Mouse (Mus musculus) lung, postnatal 4 days (tissue): Measurements from ENCODE around the gene Mrps25.

Source experiments
- DNase-seq, 2 experiments: peaks; one replicate each; pipeline ENCODE4 v3.0.0; 2021

Mrps25 gene

GRCm38 (mm10) chr6:92183621-92184131, at the start of gene Mrps25:
TSS of gene Mrps25 (minus strand) at chr6:92184033.
- DNase-seq, result peak; percentile 74

DNA sequence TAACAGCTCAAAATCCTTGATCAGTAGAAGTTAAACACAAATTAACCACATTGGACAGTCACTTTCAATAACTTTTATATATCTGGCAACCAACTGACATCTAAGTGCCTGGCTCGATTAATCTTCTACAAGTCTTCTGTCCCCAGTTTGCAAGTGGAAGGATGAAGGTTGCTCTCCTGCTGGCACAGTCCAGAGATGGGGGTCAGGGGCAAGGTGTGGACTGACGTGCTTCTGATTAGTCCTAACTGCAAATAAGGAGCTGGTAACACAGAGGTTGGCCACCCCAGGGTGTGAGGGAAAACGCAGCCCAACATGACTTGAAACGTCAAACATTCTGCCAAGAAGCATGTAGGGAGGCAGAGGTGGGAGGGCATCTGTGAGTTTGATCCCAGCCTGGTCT, 47.9 kb upstream of the Mrps25 start:
- DNase-seq, result no peak

DNA sequence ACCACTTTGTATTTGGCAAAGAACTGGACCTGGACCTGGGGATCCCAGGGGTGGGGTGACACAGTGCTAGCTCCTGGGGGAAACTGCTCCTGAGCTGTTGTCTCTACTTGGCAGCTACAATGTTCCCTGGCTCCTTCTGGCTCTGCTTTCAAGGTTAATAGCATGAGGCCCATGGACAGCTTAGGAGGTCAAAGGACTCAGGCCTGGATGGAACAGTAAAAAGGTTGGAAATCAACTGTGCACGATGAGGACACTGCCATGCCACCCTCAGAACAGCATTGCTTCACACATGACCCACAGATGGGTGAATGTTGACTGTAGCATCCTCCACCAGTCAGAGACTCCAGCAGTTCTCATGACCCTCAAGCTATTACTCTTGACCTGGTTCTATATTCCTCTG, 47.5 kb upstream of the Mrps25 start:
- no peak for DNase-seq

DNA sequence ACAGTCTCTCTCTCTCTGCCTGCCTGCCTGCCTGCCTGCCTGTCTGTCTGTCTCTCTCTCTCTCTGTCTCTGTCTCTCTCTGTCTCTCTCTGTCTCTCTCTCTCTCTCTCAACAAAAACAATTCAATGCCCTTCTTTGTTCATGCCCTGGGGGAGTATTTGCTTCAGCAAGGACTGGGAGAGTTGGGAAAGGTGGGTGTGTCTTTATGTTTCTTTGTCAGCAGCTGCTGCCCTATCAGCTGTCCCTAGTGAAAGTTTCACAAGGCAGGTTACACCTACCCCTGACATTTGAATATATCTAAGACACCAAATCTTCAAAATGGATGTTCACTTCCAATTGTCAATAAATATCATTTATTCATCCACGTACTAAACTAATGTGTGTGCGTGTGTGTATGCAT, 45.8 kb upstream of the Mrps25 start:
- DNase-seq, result no peak

GRCm38 (mm10) chr6:92229103-92229502, 45.3 kb upstream of the Mrps25 start:
- DNase-seq, result no peak

DNA sequence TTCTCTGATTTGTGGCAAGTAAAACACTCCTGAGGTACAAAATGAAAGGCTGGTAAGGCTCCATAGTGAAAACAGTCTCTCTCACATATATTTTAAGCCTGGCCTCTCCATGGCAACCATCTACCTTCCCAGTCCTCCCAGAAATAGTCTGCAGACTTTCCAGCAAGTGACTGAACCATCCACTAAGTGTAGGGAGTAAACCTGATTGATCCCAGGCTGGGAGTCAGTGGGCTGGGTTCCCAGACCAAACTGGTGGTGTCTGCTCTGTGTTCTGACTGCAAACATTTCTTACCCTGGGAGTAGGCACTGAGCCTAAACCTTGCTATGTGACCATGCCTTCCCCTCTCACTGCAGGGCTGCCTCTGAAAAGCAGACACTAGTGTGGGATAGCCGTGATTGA, 41.1 kb upstream of the Mrps25 start:
- DNase-seq, result no peak

- no peak for DNase-seq
These were observed 38.2 kb upstream of the Mrps25 start for GRCm38 (mm10) chr6:92222021-92222420.

DNA sequence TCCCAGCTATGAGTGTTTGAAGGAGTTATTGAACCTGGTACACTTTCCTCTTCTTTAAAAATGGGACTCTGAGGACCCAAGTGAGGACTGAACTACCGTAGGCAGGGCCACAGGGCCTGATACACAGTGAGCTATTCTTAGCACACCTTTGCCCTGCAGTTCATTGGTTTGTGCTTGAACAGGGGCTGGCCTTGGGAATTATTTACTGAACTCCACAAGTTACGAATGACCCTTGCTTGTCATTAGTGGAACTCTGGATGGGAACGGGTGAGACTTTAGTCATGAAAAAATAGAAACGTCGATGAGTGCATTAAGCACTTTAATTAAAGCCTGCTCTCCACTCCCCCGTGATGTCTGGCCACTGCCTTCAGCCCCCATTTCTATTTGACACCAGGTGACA, 37.8 kb upstream of the Mrps25 start:
- no peak for DNase-seq

GRCm38 (mm10) chr6:92219445-92219844, 35.6 kb upstream of the Mrps25 start:
- peak in 1 of 2 experiments; percentile 38 for DNase-seq

GRCm38 (mm10) chr6:92214773-92215449, 31.1 kb upstream of the Mrps25 start, which contains the start of gene Rbsn:
TSS of gene Rbsn (minus strand) at chr6:92214925.
- DNase-seq, result peak; percentile 94 to 95

DNA sequence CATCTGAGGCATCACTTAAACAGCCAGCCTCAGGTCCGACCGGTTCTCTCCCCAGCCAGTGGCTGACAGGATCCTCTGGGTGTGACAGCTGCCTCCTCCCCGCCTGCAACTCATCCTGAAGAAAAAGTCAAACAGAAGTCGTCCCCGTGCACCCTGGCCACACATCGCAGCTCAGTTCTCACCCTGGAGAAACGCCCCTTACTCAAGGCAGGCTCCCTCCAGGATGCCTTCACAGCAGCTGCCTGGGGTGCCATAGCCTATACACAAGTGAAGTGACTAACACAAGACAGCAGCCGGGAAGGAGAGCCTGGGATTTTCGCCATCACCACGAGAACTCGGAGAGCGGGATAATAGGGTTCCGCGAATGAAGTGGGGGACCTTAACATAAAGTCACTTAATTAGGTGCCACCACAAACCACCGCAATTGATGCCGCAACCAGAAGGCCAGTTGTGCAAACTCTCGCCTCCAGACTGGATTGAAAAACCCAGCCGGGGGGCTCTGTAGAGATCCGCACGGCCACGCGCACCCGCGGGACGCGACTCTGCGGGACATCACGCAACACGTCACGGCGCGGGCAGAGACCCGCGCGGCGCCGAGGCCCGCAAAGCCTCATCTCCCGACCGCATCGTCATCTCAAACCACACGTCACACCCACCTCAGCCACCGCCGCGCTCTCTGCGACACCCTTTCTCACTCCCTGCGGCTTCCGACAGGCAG, 30.4 kb upstream of the Mrps25 start:
- DNase-seq, result no peak

GRCm38 (mm10) chr6:92199414-92199813, 15.6 kb upstream of the Mrps25 start:
- DNase-seq, result no peak

DNA sequence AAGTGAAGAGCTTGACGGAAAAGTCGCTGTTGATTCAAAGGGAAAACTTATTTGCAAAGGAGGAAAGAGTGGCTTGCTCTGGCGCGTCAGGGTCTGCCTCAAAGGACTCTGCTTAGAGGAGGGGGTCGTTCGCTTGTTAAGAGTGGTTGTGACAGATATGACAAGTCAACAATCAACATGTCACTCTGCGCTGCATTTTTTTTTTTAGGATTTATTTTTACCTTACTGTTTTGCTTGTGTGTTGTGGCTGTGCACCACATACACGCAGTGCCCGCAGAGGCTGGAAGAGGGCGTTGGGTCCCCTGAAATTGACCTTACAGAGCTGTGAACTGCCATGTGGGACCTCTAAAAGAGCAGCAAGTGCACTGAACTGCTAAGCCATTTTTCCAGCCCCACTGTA, 345 bp upstream of the Mrps25 start:
- no peak for DNase-seq

GRCm38 (mm10) chr6:92176450-92176849, 7.4 kb downstream of the Mrps25 start:
- no peak for DNase-seq

GRCm38 (mm10) chr6:92162724-92163123, 21.1 kb downstream of the Mrps25 start:
- DNase-seq, result no peak

DNA sequence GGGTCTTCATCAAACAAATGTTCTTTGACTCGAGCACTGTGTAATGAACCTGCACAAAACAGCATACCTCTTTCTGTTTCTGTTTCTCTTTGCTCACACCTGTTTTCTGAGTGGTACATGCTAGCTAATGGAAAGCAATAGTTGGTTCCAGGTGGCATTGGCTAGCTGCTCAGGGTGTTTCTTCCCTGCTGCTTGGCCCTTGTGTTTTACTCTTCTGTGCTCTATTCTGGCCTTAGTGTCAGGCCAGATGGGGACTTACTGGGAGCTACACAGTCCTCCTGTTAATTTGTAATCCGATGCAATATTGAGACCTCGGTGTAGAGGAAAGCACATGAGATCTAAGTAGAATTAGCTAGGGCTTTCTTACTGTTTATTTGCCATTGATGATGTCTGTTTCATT, 25.0 kb downstream of the Mrps25 start:
- DNase-seq, result no peak

- DNase-seq, result peak in 1 of 2 experiments; percentile 12
These were observed 30.1 kb downstream of the Mrps25 start for GRCm38 (mm10) chr6:92153774-92154173.

DNA sequence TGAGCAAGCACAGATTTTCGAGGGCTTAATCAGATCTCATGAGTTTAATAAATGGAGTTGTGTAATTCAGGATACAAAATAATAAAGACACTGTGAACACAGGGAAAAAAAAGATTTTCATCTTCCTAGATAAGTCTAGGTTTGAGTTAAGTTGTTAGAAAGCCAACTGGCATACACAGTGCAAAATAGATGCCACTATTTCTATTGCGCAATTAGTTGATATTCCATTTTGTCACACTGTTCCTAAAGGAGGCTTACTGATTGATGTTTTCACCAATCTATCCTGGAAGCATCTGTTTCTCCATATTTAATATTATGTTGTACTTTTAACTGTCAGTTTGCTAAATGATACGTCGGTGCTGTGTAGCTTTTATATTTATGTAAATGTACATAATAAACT, 38.0 kb downstream of the Mrps25 start:
- no peak for DNase-seq

GRCm38 (mm10) chr6:92136356-92136755, 47.5 kb downstream of the Mrps25 start:
- DNase-seq, result no peak

- no peak for DNase-seq
These were observed 50.2 kb downstream of the Mrps25 start for GRCm38 (mm10) chr6:92133617-92134016.

GRCm38 (mm10) chr6:92132021-92132911, 51.6 kb downstream of the Mrps25 start:
- peak; percentile 13 to 23 for DNase-seq

DNA sequence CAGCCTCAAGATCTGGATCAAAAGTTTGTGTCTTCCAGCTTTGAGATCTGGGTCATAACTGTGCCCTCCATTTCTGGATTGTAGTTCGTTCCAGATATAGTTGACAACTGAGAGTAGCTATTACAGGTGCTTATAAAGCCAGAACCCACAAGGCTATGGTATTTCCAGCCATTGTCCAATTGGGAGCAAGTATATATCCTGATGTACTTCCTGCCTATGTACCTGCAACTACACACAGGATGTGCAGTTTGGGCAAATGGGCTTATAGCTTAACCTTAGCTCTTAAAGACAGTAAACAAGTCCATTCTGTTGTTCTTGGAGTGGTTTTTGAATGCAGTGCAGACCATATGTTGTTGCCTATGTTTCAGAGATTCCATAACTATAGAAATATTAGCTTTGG, 52.4 kb downstream of the Mrps25 start:
- DNase-seq, result no peak

GRCm38 (mm10) chr6:92126861-92127468, 56.9 kb downstream of the Mrps25 start:
- no peak for DNase-seq
